Mouse (Mus musculus) lung, postnatal 25 days (tissue): ENCODE data around the gene Tsen15.
"Not testable (repeated sequence)": the region's sequence is repeated elsewhere in the genome, so short reads cannot be mapped to it uniquely, and the experiment has no call there.

Source experiments
- DNase-seq: peaks from one replicate; pipeline ENCODE4 v3.0.0; 2022; ENCODE audit warnings: low spot score

Gene Tsen15

DNA sequence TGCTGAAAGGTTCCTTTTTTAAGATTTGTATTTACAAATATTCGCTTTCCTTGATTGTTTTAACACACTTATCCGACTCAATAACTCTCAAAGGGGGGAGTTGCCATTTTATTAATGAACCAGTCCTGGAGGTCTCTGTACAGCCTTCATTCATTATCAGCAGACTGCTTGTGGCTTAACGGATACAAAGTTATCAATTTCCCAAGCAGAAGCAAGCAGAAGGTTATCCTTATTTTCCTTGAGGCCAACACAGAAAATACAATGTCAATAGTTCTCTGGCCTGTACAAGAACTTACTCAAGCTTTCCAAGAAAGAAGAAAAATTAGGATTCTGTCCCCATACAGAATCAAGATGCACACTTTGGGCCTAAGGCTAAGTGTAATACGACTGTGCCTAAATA lies 795 bp downstream of the Tsen15 start:
- not testable (repeated sequence) for DNase-seq

DNA sequence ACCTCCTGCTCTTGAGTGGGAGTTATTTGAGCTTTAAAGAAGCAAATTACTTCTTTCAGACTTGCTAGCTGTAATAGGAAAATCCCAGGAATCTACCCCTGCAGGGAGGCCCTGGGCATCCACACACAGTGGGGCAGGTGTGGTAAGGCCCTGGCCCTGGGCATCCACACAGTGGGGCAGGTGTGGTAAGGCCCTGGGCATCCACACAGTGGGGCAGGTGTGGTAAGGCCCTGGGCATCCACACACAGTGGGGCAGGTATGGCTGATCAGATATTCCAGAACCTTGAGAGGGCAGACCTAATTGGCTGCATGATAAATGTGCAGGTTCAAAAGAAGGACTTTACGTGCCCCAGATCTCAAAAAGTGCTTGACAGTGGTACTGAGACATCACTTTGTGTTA lies 1.9 kb downstream of the Tsen15 start:
- DNase-seq, result no peak

DNA sequence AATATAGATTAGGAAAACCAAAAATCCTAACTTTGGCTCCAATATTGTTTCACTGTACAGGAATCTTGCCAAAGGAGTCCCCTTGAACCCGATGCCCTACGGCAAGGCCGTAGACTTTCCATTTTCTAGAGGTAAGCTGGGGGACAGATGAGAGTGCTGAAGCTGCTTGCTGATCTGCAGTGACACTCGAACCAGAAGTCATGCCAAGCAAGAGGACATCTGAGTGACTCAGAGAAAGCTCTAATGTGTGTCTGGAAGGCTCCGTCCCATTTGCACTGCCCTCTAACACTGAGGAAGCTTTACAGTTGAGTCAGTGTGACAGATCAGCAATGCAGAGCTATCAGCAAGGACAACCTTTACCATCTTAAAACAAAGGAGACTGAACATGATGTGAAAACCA lies 8.2 kb downstream of the Tsen15 start:
- no peak for DNase-seq

GRCm38 (mm10) chr1:152369139-152369538 lies 17.3 kb downstream of the Tsen15 start:
- DNase-seq, result peak; percentile 48

GRCm38 (mm10) chr1:152368311-152369088 lies 18.0 kb downstream of the Tsen15 start:
- DNase-seq, result no peak

DNA sequence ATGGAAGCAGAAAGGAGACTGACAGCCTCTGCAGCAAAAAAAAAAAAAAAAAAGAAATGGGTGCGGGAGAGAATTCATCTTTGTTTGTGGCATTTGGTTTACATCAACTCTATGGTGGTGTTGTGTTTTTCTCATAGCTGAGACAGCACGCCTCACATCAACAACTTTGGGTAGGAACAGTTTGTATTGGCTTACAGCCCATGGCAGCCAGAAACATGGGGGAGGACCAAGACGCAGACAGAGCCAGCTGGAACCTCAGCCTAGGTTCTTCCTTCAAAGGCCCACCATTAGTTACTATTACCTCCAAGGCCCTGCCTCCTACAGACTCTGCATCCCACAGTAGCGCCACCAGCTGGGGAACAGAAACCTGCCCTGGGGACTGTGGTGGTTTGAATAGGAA lies 29.8 kb downstream of the Tsen15 start:
- DNase-seq, result peak; percentile 21

GRCm38 (mm10) chr1:152347946-152348345 lies 38.5 kb downstream of the Tsen15 start:
- DNase-seq, result no peak

DNA sequence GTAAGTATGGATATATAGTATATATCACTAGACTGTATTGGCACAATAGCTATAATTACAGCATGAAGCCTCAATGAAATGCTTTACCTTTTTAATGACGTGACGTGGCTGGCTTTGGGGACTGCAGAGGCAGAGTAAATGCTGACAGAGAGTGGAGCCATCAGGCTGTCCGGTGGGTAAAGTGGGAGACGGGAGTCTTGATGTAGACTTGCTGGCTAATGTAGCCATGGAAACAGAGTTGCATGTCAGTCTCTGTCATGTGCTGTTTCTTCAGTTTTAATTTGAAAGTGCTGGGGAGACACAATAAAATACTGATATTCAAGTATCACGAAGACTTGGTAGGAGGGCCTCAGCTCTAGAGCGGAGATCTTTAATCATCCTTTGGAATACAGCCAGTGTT lies 62.5 kb downstream of the Tsen15 start:
- DNase-seq, result no peak
